Mouse (Mus musculus): ENCODE data around the gene Nxph1.

The Nxph1 gene

GRCm38 (mm10) chr6:8948131-8948470 is at the start of gene Nxph1:
Gene Nxph1, plus strand, starts transcription at chr6:8948431.
- no peak for DNase-seq

GRCm38 (mm10) chr6:8900021-8900728 is 48.1 kb upstream of the Nxph1 start:
- DNase-seq = no peak

GRCm38 (mm10) chr6:8900729-8901122 is 47.5 kb upstream of the Nxph1 start:
- no peak for DNase-seq

GRCm38 (mm10) chr6:8907917-8908316 is 40.3 kb upstream of the Nxph1 start:
- DNase-seq = no peak

- DNase-seq = no peak
These were observed 34.8 kb upstream of the Nxph1 start for GRCm38 (mm10) chr6:8913404-8913803.

GRCm38 (mm10) chr6:8914682-8915081 is 33.5 kb upstream of the Nxph1 start:
- DNase-seq = no peak

- no peak for DNase-seq
These were observed 23.8 kb upstream of the Nxph1 start for GRCm38 (mm10) chr6:8924481-8924880.

GRCm38 (mm10) chr6:8935241-8935640 is 13.0 kb upstream of the Nxph1 start:
- DNase-seq = no peak

GRCm38 (mm10) chr6:8935705-8936104 is 12.5 kb upstream of the Nxph1 start:
- DNase-seq = no peak

- DNase-seq = no peak
These were observed 12.1 kb upstream of the Nxph1 start for GRCm38 (mm10) chr6:8936168-8936567.

GRCm38 (mm10) chr6:8948471-8949411 is 510 bp downstream of the Nxph1 start:
- peak; percentile 6 for DNase-seq

- no peak for DNase-seq
These were observed 1.5 kb downstream of the Nxph1 start for GRCm38 (mm10) chr6:8949665-8950201.

- DNase-seq = no peak
These were observed 2.5 kb downstream of the Nxph1 start for GRCm38 (mm10) chr6:8950611-8951325.

- peak; percentile 55 for DNase-seq
These were observed 3.1 kb downstream of the Nxph1 start for GRCm38 (mm10) chr6:8951326-8951695.

GRCm38 (mm10) chr6:8951884-8952590 is 3.8 kb downstream of the Nxph1 start:
- no peak for DNase-seq

GRCm38 (mm10) chr6:8955817-8956529 is 7.7 kb downstream of the Nxph1 start:
- no peak for DNase-seq

- DNase-seq = no peak
These were observed 8.7 kb downstream of the Nxph1 start for GRCm38 (mm10) chr6:8956743-8957528.

GRCm38 (mm10) chr6:8957529-8957887 is 9.3 kb downstream of the Nxph1 start:
- no peak for DNase-seq

GRCm38 (mm10) chr6:8958081-8958919 is 10.1 kb downstream of the Nxph1 start:
- DNase-seq = no peak

- DNase-seq = no peak
These were observed 11.6 kb downstream of the Nxph1 start for GRCm38 (mm10) chr6:8959810-8960209.
